Mouse (Mus musculus): Measurements from ENCODE around the gene Krt39. TPM values are rescaled to one million over a fixed set of nuclear protein-coding genes. Genes with fewer than 3 reads are reported as not detected.

Krt39 gene
- polyA plus RNA-seq, 1 experiment from 2014 or later: not detected

GRCm38 (mm10) chr11:99466316-99466715 is 54.8 kb downstream of the Krt39 start:
- 28% methylated on average over 7 of the region's 7 CpGs for WGBS
- peak overlapping the region; percentile 45 for H3K9ac ChIP-seq

GRCm38 (mm10) chr11:99464836-99465235 is 56.3 kb downstream of the Krt39 start:
- no peak overlapping the region for H3K4me2 ChIP-seq
- H3K27ac ChIP-seq (replicated peaks): no peak overlapping the region
- ATAC-seq (ENCODE audit: low read depth): no peak
- no peak overlapping the region for H3K4me3 ChIP-seq
- H3K9ac ChIP-seq: no peak overlapping the region
- 9% methylated on average over 5 of the region's 5 CpGs for WGBS
- H3K4me1 ChIP-seq (replicated peaks): peaks cover 8% of the 10 kb centered on the region; the same call in 1 of the 2 replicates
- no peaks in the 10 kb centered on the region for H3K9me3 ChIP-seq
- H3K27me3 ChIP-seq: peaks cover 4% of the 10 kb centered on the region; the same call in 1 of the 2 replicates
- H3K36me3 ChIP-seq: no peaks in the 10 kb centered on the region

More at GRCm38 (mm10) chr11:99466316-99466715, 54.8 kb downstream of the Krt39 start:
- ATAC-seq (ENCODE audit: low read depth): no peak
- H3K4me2 ChIP-seq: no peak overlapping the region
- no peaks in the 10 kb centered on the region for H3K36me3 ChIP-seq
- H3K4me3 ChIP-seq: no peak overlapping the region
- peaks cover 8% of the 10 kb centered on the region; the same call in 1 of the 2 replicates for H3K4me1 ChIP-seq (replicated peaks)
- H3K9me3 ChIP-seq: no peaks in the 10 kb centered on the region
- no peak overlapping the region for H3K27ac ChIP-seq (replicated peaks)
- H3K27me3 ChIP-seq: 0 out of 2 replicates have a peak, but pooled peaks cover 4% of the 10 kb centered on the region

Other genes starting within 250 kb of the Krt39 start
- 0.17 and 0.63 TPM in 2 replicates for gene Krt24, start 236.1 kb downstream of the Krt39 start, polyA plus RNA-seq (2015; fragmentation: Nextera tagmentation; extraction: Ambion mirVana)
- 0.19 and 0.22 TPM in 2 replicates for gene Krt25, start 198.4 kb downstream of the Krt39 start, polyA plus RNA-seq (2015; fragmentation: Nextera tagmentation; extraction: Ambion mirVana)
- gene Krt26, start 183.4 kb downstream of the Krt39 start, polyA plus RNA-seq (2015; fragmentation: Nextera tagmentation; extraction: Ambion mirVana): 0.11 and 0.25 TPM in 2 replicates
- gene Krt27, start 170.2 kb downstream of the Krt39 start, polyA plus RNA-seq (2015; fragmentation: Nextera tagmentation; extraction: Ambion mirVana): 0.25 and 0.32 TPM in 2 replicates
- 0.89 TPM in 1 of 2 replicates, not detected in the other for gene Krt28, start 146.4 kb downstream of the Krt39 start, polyA plus RNA-seq (2015; fragmentation: Nextera tagmentation; extraction: Ambion mirVana)
- 33.6 and 35.6 TPM in 2 replicates for gene Krt10, start 132.0 kb downstream of the Krt39 start, polyA plus RNA-seq (2015; fragmentation: Nextera tagmentation; extraction: Ambion mirVana)
- 0.13 TPM in 1 of 2 replicates, not detected in the other for gene Krt12, start 99.1 kb downstream of the Krt39 start, polyA plus RNA-seq (2015; fragmentation: Nextera tagmentation; extraction: Ambion mirVana)
- gene Krt20, start 83.2 kb downstream of the Krt39 start, polyA plus RNA-seq (2015; fragmentation: Nextera tagmentation; extraction: Ambion mirVana): 0.42 TPM in 1 of 2 replicates, not detected in the other
- 0.19 TPM in 1 of 2 replicates, not detected in the other for gene Krt23, start 28.2 kb downstream of the Krt39 start, polyA plus RNA-seq (2015; fragmentation: Nextera tagmentation; extraction: Ambion mirVana)
- gene Krt40, start 21.8 kb upstream of the Krt39 start, polyA plus RNA-seq (2015; fragmentation: Nextera tagmentation; extraction: Ambion mirVana): not detected in 2 replicates
- not detected in 2 replicates for gene Krtap3-3, start 29.5 kb upstream of the Krt39 start, polyA plus RNA-seq (2015; fragmentation: Nextera tagmentation; extraction: Ambion mirVana)
- not detected in 2 replicates for gene Krtap3-2, start 35.5 kb upstream of the Krt39 start, polyA plus RNA-seq (2015; fragmentation: Nextera tagmentation; extraction: Ambion mirVana)
- gene Gm11939, start 38.1 kb upstream of the Krt39 start, polyA plus RNA-seq (2015; fragmentation: Nextera tagmentation; extraction: Ambion mirVana): not detected in 2 replicates
- gene Krtap3-1, start 45.3 kb upstream of the Krt39 start, polyA plus RNA-seq (2015; fragmentation: Nextera tagmentation; extraction: Ambion mirVana): not detected in 2 replicates
- not detected in 2 replicates for gene Krtap1-5, start 59.7 kb upstream of the Krt39 start, polyA plus RNA-seq (2015; fragmentation: Nextera tagmentation; extraction: Ambion mirVana)
- gene Krtap1-4, start 62.3 kb upstream of the Krt39 start, polyA plus RNA-seq (2015; fragmentation: Nextera tagmentation; extraction: Ambion mirVana): not detected in 2 replicates
- gene Krtap1-3, start 70.0 kb upstream of the Krt39 start, polyA plus RNA-seq (2015; fragmentation: Nextera tagmentation; extraction: Ambion mirVana): not detected in 2 replicates
- gene Krtap9-3, start 76.8 kb upstream of the Krt39 start, polyA plus RNA-seq (2015; fragmentation: Nextera tagmentation; extraction: Ambion mirVana): not detected in 2 replicates
- not detected in 2 replicates for gene Gm11938, start 82.0 kb upstream of the Krt39 start, polyA plus RNA-seq (2015; fragmentation: Nextera tagmentation; extraction: Ambion mirVana)
- not detected in 2 replicates for gene Gm11937, start 88.9 kb upstream of the Krt39 start, polyA plus RNA-seq (2015; fragmentation: Nextera tagmentation; extraction: Ambion mirVana)
- not detected in 2 replicates for gene Krtap2-4, start 93.5 kb upstream of the Krt39 start, polyA plus RNA-seq (2015; fragmentation: Nextera tagmentation; extraction: Ambion mirVana)
- not detected in 2 replicates for gene Gm11562, start 99.1 kb upstream of the Krt39 start, polyA plus RNA-seq (2015; fragmentation: Nextera tagmentation; extraction: Ambion mirVana)
- gene Krtap4-1, start 106.9 kb upstream of the Krt39 start, polyA plus RNA-seq (2015; fragmentation: Nextera tagmentation; extraction: Ambion mirVana): not detected in 2 replicates
- gene Krtap4-2, start 113.7 kb upstream of the Krt39 start, polyA plus RNA-seq (2015; fragmentation: Nextera tagmentation; extraction: Ambion mirVana): not detected in 2 replicates
- not detected in 2 replicates for gene Krtap4-7, start 122.8 kb upstream of the Krt39 start, polyA plus RNA-seq (2015; fragmentation: Nextera tagmentation; extraction: Ambion mirVana)
- not detected in 2 replicates for gene Gm11555, start 128.9 kb upstream of the Krt39 start, polyA plus RNA-seq (2015; fragmentation: Nextera tagmentation; extraction: Ambion mirVana)
- gene Gm11563, start 137.6 kb upstream of the Krt39 start, polyA plus RNA-seq (2015; fragmentation: Nextera tagmentation; extraction: Ambion mirVana): not detected in 2 replicates
- gene Krtap4-6, start 144.6 kb upstream of the Krt39 start, polyA plus RNA-seq (2015; fragmentation: Nextera tagmentation; extraction: Ambion mirVana): not detected in 2 replicates
- not detected in 2 replicates for gene Gm14190, start 169.4 kb upstream of the Krt39 start, polyA plus RNA-seq (2015; fragmentation: Nextera tagmentation; extraction: Ambion mirVana)
- gene Gm14180, start 213.0 kb upstream of the Krt39 start, polyA plus RNA-seq (2015; fragmentation: Nextera tagmentation; extraction: Ambion mirVana): not detected in 2 replicates

Data from neural tube, embryonic 13.5 days (tissue).